Mouse (Mus musculus): Measurements from ENCODE around the gene Pigq. TPM values are rescaled to one million over a fixed set of nuclear protein-coding genes. Genes with fewer than 3 reads are reported as not detected.

Pigq gene
- polyA plus RNA-seq, 1 experiment = not detected

DNA sequence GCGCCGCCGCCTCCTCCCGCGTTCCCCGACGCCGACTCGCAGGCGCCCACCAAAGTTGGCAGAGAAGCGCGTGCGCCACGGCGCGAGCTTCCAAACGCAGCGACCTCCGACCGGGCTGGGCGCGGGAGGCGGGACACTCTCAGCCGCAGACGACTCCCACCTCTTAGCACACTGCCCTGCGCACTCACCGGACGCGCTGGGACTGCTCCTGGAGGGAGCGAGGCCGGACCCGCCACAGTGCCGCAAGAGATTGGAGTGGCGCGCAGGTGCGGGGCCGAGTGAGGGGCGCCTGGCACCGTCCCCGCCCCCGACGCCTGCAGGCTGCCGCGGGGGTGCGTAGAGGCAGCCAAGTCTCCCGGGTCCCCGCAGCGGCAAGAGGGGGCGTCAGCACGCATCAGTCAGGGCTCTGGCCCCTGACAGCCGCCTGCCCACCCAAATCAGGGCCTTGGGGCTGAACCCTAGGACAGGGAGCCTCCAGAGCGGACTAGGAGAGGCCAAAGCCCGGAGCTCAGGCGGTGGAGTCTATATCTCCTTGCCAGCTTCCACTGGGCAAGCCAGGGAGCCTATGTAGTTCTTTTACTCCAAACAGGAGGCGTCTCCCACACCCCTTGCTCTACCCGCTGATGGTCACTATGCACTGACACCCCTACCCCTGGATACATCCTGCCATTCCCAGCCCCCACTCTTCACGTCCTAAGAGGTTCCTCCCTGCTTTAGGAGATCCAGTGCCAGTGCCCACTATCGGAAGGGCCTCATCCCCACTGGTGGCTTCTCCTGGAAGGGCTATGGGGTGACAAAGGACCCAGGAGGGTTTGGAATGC, 7.3 kb upstream of the Pigq start, which contains the start of gene A930017K11Rik:
Gene A930017K11Rik, minus strand, starts transcription at position 763 of the 821 bp plus-strand sequence.
- no peak for TF ChIP-seq CTCF (IDR thresholded peaks at IDR 0.05; ENCODE audit: insufficient read depth, low read depth, low read length)
- TF ChIP-seq POLR2A (IDR thresholded peaks at IDR 0.05; ENCODE audit: insufficient read depth, low read depth, low read length) = no peak
- Histone ChIP-seq H3K4me1 (ENCODE audit: control insufficient read depth, insufficient read depth, low read length) (peaks cover 12% of the 10 kb centered on the region), H3K4me3 (ENCODE audit: insufficient read depth, low read depth, low read length) (peak within 1 kb of the TSS; percentile 38), H3K27ac (ENCODE audit: insufficient read depth, low read depth, low read length) (no peak within 1 kb of the TSS)
- WGBS = 2% methylated on average over 55 of the region's 58 CpGs

DNA sequence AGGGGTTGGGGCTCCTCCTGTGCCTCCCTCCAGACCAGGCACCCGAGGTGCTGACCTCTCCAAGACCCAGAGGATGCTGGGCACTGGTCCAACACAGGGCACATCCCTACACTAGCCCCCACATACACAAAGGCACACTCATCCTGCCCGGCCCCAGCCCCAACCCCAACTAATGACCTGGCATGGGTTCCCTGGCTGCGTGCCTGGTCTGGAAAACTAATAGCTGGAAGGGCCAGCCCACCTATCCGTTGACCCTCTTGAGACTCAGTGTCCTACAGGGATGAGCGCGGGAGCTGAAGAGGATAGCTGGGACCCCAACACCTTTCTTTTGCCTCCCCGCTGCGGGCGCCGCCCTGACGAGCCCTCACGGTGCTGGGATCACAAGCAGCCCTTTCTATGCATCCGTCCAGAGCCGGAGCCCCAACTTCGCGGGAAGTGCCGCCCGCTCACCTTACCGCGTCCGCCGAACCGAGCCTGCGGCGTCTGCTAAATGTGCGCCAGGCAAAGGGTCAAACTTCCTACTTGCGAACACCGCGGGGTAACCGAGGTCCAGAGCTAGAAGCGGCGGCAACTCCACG, 6.6 kb upstream of the Pigq start:
- Histone ChIP-seq H3K4me3 (ENCODE audit: insufficient read depth, low read depth, low read length) (peak overlapping the region; percentile 38), H3K4me1 (ENCODE audit: control insufficient read depth, insufficient read depth, low read length) (peaks cover 12% of the 10 kb centered on the region), H3K27ac (ENCODE audit: insufficient read depth, low read depth, low read length) (no peak overlapping the region)
- TF ChIP-seq POLR2A (IDR thresholded peaks at IDR 0.05; ENCODE audit: insufficient read depth, low read depth, low read length) = no peak
- no peak for TF ChIP-seq CTCF (IDR thresholded peaks at IDR 0.05; ENCODE audit: insufficient read depth, low read depth, low read length)
- WGBS = under 1% methylated on average over 33 of the region's 33 CpGs

DNA sequence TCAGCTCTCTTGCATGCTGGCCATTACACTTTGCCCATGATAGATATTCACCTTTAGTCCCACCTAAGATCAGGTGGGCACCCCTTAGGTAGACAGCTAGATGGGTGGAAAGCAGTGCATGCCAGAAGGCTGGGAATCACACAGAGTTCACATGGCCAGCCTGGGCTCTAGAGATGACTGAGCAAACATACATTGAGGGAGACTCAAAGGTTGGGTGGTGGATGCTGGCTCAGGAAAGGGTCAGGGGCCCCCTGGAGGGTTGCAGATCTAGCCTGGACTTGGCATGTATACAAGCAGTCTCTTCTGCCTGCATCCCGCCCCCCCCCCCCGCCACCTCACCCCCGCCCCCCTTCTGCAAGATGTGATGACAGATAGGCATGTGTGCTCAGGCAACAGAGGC, 6.0 kb upstream of the Pigq start:
- H3K27ac ChIP-seq (ENCODE audit: insufficient read depth, low read depth, low read length) = no peak overlapping the region
- 6% methylated on average over 3 of the region's 3 CpGs for WGBS
- no peak overlapping the region for H3K4me3 ChIP-seq (ENCODE audit: insufficient read depth, low read depth, low read length)
- TF ChIP-seq CTCF (IDR thresholded peaks at IDR 0.05; ENCODE audit: insufficient read depth, low read depth, low read length) (no peak), POLR2A (IDR thresholded peaks at IDR 0.05; ENCODE audit: insufficient read depth, low read depth, low read length) (no peak)
- peaks cover 12% of the 10 kb centered on the region for H3K4me1 ChIP-seq (ENCODE audit: control insufficient read depth, insufficient read depth, low read length)

DNA sequence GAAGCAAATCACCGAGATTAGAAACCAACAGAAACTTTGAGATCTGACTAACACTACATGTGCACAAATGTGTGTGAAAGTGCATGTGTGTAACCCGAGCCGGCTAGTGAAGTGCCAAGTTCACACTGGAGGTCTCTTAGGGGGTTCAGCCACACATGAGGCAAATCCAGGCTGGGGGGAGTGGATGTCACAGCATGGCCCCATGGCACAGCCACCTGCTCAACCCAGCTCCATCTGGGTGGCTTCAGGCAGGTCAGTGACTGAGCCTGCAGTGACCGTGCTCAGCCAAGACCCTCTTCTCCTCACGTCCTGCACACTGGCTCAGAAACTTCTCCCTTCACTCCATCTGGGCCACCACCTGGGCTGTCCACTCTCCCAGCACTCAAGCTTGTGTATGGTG, 5.2 kb upstream of the Pigq start:
- TF ChIP-seq POLR2A (IDR thresholded peaks at IDR 0.05; ENCODE audit: insufficient read depth, low read depth, low read length) = no peak
- no peak for TF ChIP-seq CTCF (IDR thresholded peaks at IDR 0.05; ENCODE audit: insufficient read depth, low read depth, low read length)
- H3K4me3 ChIP-seq (ENCODE audit: insufficient read depth, low read depth, low read length) = no peak overlapping the region
- peaks cover 12% of the 10 kb centered on the region for H3K4me1 ChIP-seq (ENCODE audit: control insufficient read depth, insufficient read depth, low read length)
- no peak overlapping the region for H3K27ac ChIP-seq (ENCODE audit: insufficient read depth, low read depth, low read length)
- WGBS = 76% methylated on average over 5 of the region's 5 CpGs

DNA sequence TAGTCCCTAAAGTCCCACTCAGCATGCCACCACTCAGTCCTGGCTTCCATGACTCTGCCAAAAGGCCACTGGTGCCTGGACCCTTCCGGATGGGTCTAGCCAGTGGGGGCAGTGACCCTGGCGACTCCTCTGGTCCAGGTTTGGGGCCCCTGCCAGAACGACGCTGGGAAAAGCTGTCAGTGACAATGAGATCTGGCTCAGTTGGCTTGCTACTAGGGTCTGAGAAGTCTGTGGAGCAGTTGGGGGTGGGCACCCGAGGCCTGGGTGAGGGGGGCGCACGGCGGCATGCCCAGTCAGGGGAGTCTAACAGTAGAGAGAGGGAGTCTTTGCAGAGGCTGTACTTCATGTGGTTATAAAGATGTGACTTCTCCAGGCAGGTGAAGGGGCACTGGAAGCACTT, 3.3 kb upstream of the Pigq start:
- TF ChIP-seq CTCF (IDR thresholded peaks at IDR 0.05; ENCODE audit: insufficient read depth, low read depth, low read length) (no peak), POLR2A (IDR thresholded peaks at IDR 0.05; ENCODE audit: insufficient read depth, low read depth, low read length) (no peak)
- no peak overlapping the region for H3K4me3 ChIP-seq (ENCODE audit: insufficient read depth, low read depth, low read length)
- 73% methylated on average over 8 of the region's 8 CpGs for WGBS
- H3K4me1 ChIP-seq (ENCODE audit: control insufficient read depth, insufficient read depth, low read length) = peaks cover 12% of the 10 kb centered on the region
- H3K27ac ChIP-seq (ENCODE audit: insufficient read depth, low read depth, low read length) = no peak overlapping the region

DNA sequence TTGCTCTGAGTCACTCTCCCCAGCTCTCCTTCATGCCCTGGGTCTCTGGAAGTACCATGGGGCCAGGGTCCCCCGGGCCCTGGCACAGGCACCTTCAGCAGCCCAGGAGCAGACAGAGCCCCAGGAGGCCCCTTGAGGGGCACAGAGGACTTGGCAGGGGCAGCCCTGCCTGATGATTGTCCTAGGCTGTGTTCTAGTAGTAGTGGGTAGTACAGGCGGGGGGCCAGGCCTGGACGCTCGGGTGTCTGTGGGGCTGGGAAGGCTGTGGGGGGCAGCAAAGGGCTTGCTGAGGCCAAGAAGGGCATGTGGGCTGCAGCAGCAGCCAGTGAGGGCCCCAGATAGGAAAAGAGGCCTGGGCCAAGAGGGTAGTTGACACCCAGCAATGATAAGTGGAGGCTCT, 2.8 kb upstream of the Pigq start:
- H3K4me3 ChIP-seq (ENCODE audit: insufficient read depth, low read depth, low read length) = no peak overlapping the region
- WGBS = 69% methylated on average over 4 of the region's 4 CpGs
- peaks cover 12% of the 10 kb centered on the region for H3K4me1 ChIP-seq (ENCODE audit: control insufficient read depth, insufficient read depth, low read length)
- no peak overlapping the region for H3K27ac ChIP-seq (ENCODE audit: insufficient read depth, low read depth, low read length)
- no peak for TF ChIP-seq POLR2A (IDR thresholded peaks at IDR 0.05; ENCODE audit: insufficient read depth, low read depth, low read length)
- no peak for TF ChIP-seq CTCF (IDR thresholded peaks at IDR 0.05; ENCODE audit: insufficient read depth, low read depth, low read length)

DNA sequence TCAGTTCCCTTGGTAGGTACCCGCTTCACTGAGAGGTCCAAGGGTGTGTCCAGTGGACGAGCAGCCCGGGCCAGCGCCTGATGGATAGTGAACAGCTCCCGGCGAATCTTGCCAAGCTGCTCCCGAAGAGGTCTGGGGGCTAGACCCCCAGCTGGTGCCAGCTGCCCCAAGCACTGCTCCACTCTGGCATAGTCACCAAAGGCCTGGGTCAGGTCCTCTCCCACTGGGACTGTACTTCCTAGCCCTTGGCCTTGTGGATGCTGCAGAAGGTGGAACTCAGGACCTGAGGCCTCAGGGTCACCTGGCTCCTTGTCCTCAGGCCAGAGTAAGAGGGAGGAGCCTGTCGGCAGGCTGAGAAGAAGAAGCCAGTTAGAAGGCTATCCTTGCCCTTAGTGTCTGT, 2.2 kb upstream of the Pigq start:
- no peak overlapping the region for H3K27ac ChIP-seq (ENCODE audit: insufficient read depth, low read depth, low read length)
- TF ChIP-seq POLR2A (IDR thresholded peaks at IDR 0.05; ENCODE audit: insufficient read depth, low read depth, low read length) (no peak), CTCF (IDR thresholded peaks at IDR 0.05; ENCODE audit: insufficient read depth, low read depth, low read length) (no peak)
- no peak overlapping the region for H3K4me3 ChIP-seq (ENCODE audit: insufficient read depth, low read depth, low read length)
- WGBS = 82% methylated on average over 8 of the region's 8 CpGs
- H3K4me1 ChIP-seq (ENCODE audit: control insufficient read depth, insufficient read depth, low read length) = peaks cover 10% of the 10 kb centered on the region

DNA sequence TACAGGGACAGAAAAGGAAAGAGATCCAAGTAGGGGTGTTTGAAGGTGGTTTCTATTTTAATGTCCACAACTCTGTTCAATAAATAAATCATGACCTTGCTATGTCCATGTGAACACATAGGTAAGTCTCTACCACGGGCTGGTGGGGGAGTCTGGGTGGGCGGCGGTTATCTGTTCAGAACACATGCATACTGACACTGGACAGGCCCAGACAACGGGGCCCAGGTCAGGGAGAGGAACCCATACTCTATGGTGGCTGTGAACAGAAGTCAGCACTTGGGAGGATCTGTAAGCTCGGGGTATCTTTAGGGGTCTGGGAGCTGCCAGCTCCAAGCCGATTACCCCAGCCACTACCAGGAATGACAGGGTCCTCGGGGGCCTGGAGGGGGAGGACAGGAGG, 1.6 kb upstream of the Pigq start:
- 74% methylated on average over 7 of the region's 7 CpGs for WGBS
- Histone ChIP-seq H3K27ac (ENCODE audit: insufficient read depth, low read depth, low read length) (no peak overlapping the region), H3K4me3 (ENCODE audit: insufficient read depth, low read depth, low read length) (no peak overlapping the region), H3K4me1 (ENCODE audit: control insufficient read depth, insufficient read depth, low read length) (peaks cover 4% of the 10 kb centered on the region)
- TF ChIP-seq CTCF (IDR thresholded peaks at IDR 0.05; ENCODE audit: insufficient read depth, low read depth, low read length) (no peak), POLR2A (IDR thresholded peaks at IDR 0.05; ENCODE audit: insufficient read depth, low read depth, low read length) (no peak)

DNA sequence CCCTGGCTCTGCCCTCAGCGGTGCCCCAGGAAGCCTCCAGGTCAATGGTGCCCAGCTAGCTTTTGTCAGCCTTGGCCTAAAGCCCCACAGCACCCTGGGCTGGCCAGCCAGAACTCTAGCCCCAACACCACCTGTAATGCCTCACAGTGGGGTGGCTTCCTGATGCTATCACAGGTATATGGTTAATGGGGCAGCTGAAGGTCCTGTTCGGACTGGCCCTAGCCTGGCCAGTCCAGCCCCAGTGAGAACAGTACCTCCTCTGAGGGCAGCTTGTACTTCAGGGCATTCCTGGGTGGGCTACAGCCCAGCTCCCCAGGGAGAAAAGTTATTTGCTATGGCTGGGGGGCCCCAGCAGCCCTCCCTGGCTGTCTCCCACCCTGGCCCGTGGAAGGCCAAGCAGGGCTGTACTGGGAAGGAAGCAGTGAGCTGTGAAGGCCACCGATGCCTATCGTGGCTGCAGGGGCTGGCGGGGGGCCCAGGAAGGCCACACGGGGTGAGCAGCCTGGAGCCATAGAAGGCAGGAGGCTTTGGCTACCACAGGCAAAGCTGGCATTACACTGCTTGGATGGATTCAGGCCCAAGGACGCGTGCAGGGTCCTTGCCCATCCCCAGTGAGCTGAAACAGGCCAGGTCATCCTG, 900 bp upstream of the Pigq start:
- Histone ChIP-seq H3K27ac (ENCODE audit: insufficient read depth, low read depth, low read length) (no peak overlapping the region), H3K4me3 (ENCODE audit: insufficient read depth, low read depth, low read length) (no peak overlapping the region), H3K4me1 (ENCODE audit: control insufficient read depth, insufficient read depth, low read length) (peaks cover 2% of the 10 kb centered on the region)
- WGBS = 48% methylated on average over 9 of the region's 9 CpGs
- TF ChIP-seq CTCF (IDR thresholded peaks at IDR 0.05; ENCODE audit: insufficient read depth, low read depth, low read length) (no peak), POLR2A (IDR thresholded peaks at IDR 0.05; ENCODE audit: insufficient read depth, low read depth, low read length) (no peak)
